Mouse (Mus musculus) left cerebral cortex, postnatal 14 days (tissue): ENCODE measurements at regions not wholly inside any gene's neighbourhood (a gene's known extent, or its start where the extent isn't known, plus 50 kb on each side); places are given as distances from the start of the nearest gene placed in this dataset.

Source experiments
- DNase-seq, 2 experiments: peaks; one replicate each; pipeline ENCODE4 v3.0.0; 2021 to 2022; ENCODE audit warnings: low spot score in 2 of 2, mixed read lengths in 1 of 2
- intact Hi-C: fragments of 180-260 bp; cut with DNase I; formaldehyde crosslinking; loops from one replicate; pipeline ENCODE4 v1.15.1; 2025

GRCm38 (mm10) chr7:88544393-88544792 lies 114.3 kb downstream of the Rab38 start:
- peak; percentile 79 to 84 for DNase-seq
- intact Hi-C loops = loop anchor here (2.0 kb wide), 1 partner anchor 446 kb away; no protein-coding TSS in a partner anchor

- intact Hi-C loops = loop anchor here (1.0 to 2.0 kb wide), 2 partner anchors 446 to 959 kb away; no protein-coding TSS in a partner anchor
- DNase-seq = no peak
Measured at GRCm38 (mm10) chr7:88544976-88545654, 115.0 kb downstream of the Rab38 start.

DNA sequence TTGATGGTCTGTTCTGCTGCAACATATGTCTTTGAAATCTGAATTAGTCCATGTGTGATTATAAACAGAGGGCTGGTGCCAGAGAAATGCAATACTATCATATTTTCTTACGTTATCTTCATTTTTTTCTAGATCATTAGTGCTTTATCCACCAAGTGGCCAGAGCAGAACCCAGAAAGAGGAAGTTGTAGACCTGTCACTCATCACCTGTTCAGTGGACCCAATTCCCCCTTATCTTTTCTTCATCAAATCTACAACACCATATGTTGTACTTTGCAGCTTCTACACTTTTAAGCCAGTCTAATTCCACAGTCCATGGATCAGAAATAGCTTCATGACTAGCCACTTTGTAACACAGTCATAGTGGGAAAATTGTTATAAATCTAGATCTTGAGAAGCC lies 145.0 kb downstream of the Rab38 start:
- DNase-seq = no peak
- intact Hi-C loops = no loop called here

- no peak for DNase-seq
- intact Hi-C loops = no loop called here
Measured at GRCm38 (mm10) chr7:88600781-88601180, 170.7 kb downstream of the Rab38 start.
